Mouse (Mus musculus) left cerebral cortex, postnatal 4 days (tissue): ENCODE results near the gene Olfr518. TPM values are rescaled to one million over a fixed set of nuclear protein-coding genes. Genes with fewer than 3 reads are reported as not detected.

ENCODE experiments used
- DNase-seq: peaks from one replicate; pipeline ENCODE4 v3.0.0-alpha.2; 2022
- intact Hi-C: fragments of 180-260 bp; cut with DNase I; formaldehyde crosslinking; loops from one replicate; pipeline ENCODE4 v1.15.1; 2025
- total RNA-seq, 2 experiments: library from RNA; stranded (reverse); gene quantifications; 2 replicates each; pipeline ENCODE4 v1.2.3; 2021

Gene Olfr518
- total RNA-seq, result not detected

- DNase-seq, result no peak
- intact Hi-C loops, result no loop called here
Measured at GRCm38 (mm10) chr7:108884906-108885305, at the start of gene Olfr518. TSS of gene Olfr518 (minus strand) at chr7:108885006.

GRCm38 (mm10) chr7:108933794-108934731 lies 49.3 kb upstream of the Olfr518 start, which contains the start of gene Eif3f:
TSS of gene Eif3f (plus strand) at chr7:108934417.
- intact Hi-C loops, result loop anchor here (10.0 kb wide), 1 partner anchor 1069 kb away; no protein-coding TSS in a partner anchor
- DNase-seq, result peak; percentile 93

DNA sequence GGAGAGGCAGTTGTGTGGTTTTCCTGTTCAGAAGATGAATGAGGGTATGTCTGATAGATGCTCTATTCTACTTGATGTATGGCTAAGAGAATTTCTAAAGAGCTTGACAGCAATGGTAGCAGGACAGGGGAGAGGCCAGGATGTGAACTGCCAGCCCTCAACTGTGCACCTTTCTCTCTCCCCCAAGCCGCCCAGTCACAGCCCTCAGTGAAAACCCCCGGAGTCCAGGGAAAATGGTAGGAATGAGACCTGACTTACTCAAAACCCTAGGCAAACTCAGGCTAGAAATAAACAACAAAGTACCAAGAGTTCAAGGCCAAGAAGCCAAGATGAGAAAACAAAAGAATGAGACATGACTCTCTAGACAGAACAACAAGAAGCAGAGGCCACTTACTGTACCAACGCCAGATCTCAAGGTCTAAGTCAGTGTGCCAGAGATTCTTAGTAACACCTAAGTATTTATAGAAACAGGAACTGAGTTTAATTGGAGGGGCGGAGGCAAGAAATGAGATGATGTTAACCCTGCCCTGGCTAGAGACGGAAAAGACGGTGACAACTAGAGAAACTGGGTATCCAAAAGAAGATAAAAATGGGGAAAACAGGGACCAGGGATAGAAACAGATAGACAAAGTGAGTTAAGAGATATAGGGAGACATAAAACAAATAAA lies 45.1 kb upstream of the Olfr518 start, which contains the start of gene Nlrp10:
Gene Nlrp10 (minus strand): TSS at position 453 of the 668 bp plus-strand sequence.
- no peak for DNase-seq
- intact Hi-C loops, result loop anchor here (10.0 kb wide), 1 partner anchor 1065 kb away; no protein-coding TSS in a partner anchor

GRCm38 (mm10) chr7:108928280-108929188 lies 43.7 kb upstream of the Olfr518 start:
- no peak for DNase-seq
- intact Hi-C loops, result no loop called here

DNA sequence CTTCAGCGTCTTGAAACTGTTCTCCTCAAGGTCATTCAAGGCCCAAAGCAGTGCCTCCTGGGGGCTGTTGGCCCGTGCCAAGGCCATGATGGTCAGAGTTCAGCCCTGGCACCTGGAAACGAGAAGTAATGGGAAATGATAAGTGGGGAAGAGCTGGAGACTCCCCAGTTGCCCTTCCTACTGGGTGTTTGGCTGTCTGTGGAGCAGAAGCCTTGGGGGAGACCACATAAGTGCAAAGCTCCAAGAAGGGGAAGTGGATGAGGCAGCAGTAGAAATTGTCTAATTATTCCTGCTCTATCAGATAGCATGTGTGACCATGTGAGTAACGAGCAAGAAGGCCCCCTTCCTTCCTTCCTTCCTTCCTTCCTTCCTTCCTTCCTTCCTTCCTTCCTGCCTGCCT lies 42.2 kb upstream of the Olfr518 start:
- no peak for DNase-seq
- intact Hi-C loops, result no loop called here

DNA sequence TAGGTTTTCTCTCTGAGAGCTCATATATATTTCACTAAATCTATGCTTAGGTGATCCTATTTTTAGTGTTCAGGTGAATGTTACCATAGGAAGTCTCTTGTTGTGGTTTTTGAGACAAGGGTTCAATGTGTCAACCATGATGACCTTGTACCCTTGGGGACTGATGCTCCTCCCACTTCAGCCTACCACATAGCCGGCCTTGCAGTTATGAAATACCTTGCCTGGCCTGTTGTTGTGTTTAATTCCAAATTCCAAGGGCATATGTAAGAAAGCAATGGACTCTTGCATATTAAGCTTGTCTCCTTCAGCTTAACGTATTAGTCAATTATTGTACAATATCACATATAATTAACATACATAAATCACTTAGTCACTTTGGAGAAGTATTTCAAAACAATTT lies 19.2 kb upstream of the Olfr518 start:
- DNase-seq, result no peak
- intact Hi-C loops, result no loop called here

- DNase-seq, result no peak
- intact Hi-C loops, result loop anchor here (10.0 kb wide), 1 partner anchor 50 kb away; no protein-coding TSS in a partner anchor
Measured at GRCm38 (mm10) chr7:108894320-108894719, 9.5 kb upstream of the Olfr518 start, which contains the start of gene Olfr519. TSS of gene Olfr519 (minus strand) at chr7:108894420.

GRCm38 (mm10) chr7:108872279-108872678 lies 12.5 kb downstream of the Olfr518 start, which contains the start of gene Olfr517:
TSS of gene Olfr517 (minus strand) at chr7:108872379.
- DNase-seq, result no peak
- intact Hi-C loops, result no loop called here

- intact Hi-C loops, result no loop called here
- DNase-seq, result no peak
Measured at GRCm38 (mm10) chr7:108850429-108850828, 34.4 kb downstream of the Olfr518 start, which contains the start of gene Olfr516. TSS of gene Olfr516 (minus strand) at chr7:108850529.

Other genes starting within 250 kb of the Olfr518 start
- not detected for gene Olfr509, start 233.1 kb downstream of the Olfr518 start, total RNA-seq
- gene Olfr510, start 218.6 kb downstream of the Olfr518 start, total RNA-seq, result not detected
- gene Olfr512, start 171.7 kb downstream of the Olfr518 start, total RNA-seq, result not detected
- not detected for gene Olfr513, start 134.0 kb downstream of the Olfr518 start, total RNA-seq
- gene Olfr514, start 59.0 kb downstream of the Olfr518 start, total RNA-seq, result not detected
- gene Olfr516, start 34.5 kb downstream of the Olfr518 start, total RNA-seq, result not detected
- not detected for gene Olfr517, start 12.6 kb downstream of the Olfr518 start, total RNA-seq
- gene Olfr519, start 9.4 kb upstream of the Olfr518 start, total RNA-seq, result not detected
- under 1 TPM; 0.14 to 0.18 TPM for gene Nlrp10, start 45.2 kb upstream of the Olfr518 start, total RNA-seq
- 100 to 1,000 TPM; 160 to 173 TPM for gene Eif3f, start 49.4 kb upstream of the Olfr518 start, total RNA-seq
- 100 to 1,000 TPM; 186 to 189 TPM for gene Tub, start 65.3 kb upstream of the Olfr518 start, total RNA-seq
- 10 to 100 TPM; 37.8 to 39.4 TPM for gene Ric3, start 198.3 kb upstream of the Olfr518 start, total RNA-seq